In the genomic region with DNA sequence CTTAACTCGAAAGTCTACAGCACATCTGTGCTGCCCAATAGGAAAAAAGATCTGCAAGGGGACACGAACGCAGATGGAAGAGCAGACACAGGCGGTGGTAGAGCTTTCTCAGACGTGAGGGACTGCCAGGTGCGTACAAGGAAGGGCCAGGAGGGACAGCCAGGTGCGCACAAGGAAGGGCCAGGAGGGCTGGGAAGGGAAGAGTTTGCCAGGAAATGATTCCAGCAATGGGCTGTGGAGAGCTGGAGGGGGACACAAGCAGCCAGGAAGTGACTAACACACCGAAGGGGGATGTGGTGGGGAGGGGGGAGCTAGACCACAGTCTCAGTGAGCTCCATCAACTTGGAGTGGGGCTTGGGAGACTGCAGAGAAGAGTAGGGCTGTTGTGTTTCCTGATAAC, we compare ENCODE assay signal across 11 mouse cellular contexts. TPM values are rescaled to one million over a fixed set of nuclear protein-coding genes. Genes with fewer than 3 reads are reported as not detected.
DNase-seq lines count a peak whose midpoint lies in the region; ATAC-seq and TF ChIP-seq lines count a peak whose summit lies in the region.
"Had no signal": no experiment of that assay in that cellular context is flagged by ENCODE, and none has a peak within 500 bp of the region (broad histone marks: within the 10 kb centered on the region; RNA-seq: fewer than 3 reads in every experiment).

No protein-coding gene starts in this region.

- H3K9ac ChIP-seq in liver, embryonic 11.5 days (ENCODE audit: low read depth, low read length): no peak overlapping the region
- H3K9ac ChIP-seq in liver, postnatal 0 days (replicated peaks): no peak overlapping the region
- H3K9ac ChIP-seq in midbrain, embryonic 16.5 days (ENCODE audit: low read depth, low read length): 0 out of 2 replicates have a peak overlapping the region, but pooled peaks have one; percentile 0

- H3K9me3 ChIP-seq in liver, embryonic 11.5 days (ENCODE audit: control insufficient read depth, low read length): no peaks in the 10 kb centered on the region
- H3K9me3 ChIP-seq in liver, postnatal 0 days (ENCODE audit: low read length): no peaks in the 10 kb centered on the region
- H3K9me3 ChIP-seq in midbrain, embryonic 16.5 days (replicated peaks; ENCODE audit: control insufficient read depth, low read length, poor library complexity, severe bottlenecking): no peaks in the 10 kb centered on the region

- ATAC-seq in cerebellum, adult (ENCODE audit: insufficient number of reproducible peaks, low FRiP score, low TSS enrichment): no peak
- no peak for ATAC-seq in liver, embryonic 11.5 days (replicated peaks; ENCODE audit: low FRiP score)
- ATAC-seq in liver, postnatal 0 days: no peak
- no peak for ATAC-seq in midbrain, embryonic 16.5 days
- ATAC-seq in erythroblast, adult 5-6 weeks (replicated peaks; ENCODE audit: low FRiP score, poor library complexity, severe bottlenecking): no peak

- peak overlapping the region; percentile 21; the same call in 1 of the 2 replicates for H3K4me2 ChIP-seq in liver, embryonic 11.5 days
- H3K4me2 ChIP-seq in liver, postnatal 0 days (ENCODE audit: low read depth, low read length): no peak overlapping the region
- no peak overlapping the region for H3K4me2 ChIP-seq in midbrain, embryonic 16.5 days (ENCODE audit: low read length)

- no peak for TF ChIP-seq CTCF in liver, postnatal 0 days (IDR thresholded peaks at IDR 0.05; ENCODE audit: low read depth)

- H3K27me3 ChIP-seq in liver, embryonic 11.5 days (replicated peaks; ENCODE audit: control insufficient read depth, insufficient read depth, low read length): no peaks in the 10 kb centered on the region
- no peaks in the 10 kb centered on the region for H3K27me3 ChIP-seq in liver, postnatal 0 days (ENCODE audit: insufficient read depth, low read length)
- no peaks in the 10 kb centered on the region for H3K27me3 ChIP-seq in midbrain, embryonic 16.5 days (ENCODE audit: control insufficient read depth, insufficient read depth, low read depth, low read length)

- peak; percentile 42 for DNase-seq in cerebellum, adult 11 months
- DNase-seq in liver, embryonic 11.5 days (ENCODE audit: low spot score): no peak
- no peak for DNase-seq in liver, postnatal 0 days
- peak; percentile 41 to 53 for DNase-seq in cerebellum, postnatal 36 days
- no peak for DNase-seq in layer of hippocampus, postnatal 25 days (ENCODE audit: extremely low spot score in 1 of 2, low spot score in 1 of 2)
- DNase-seq: gastrocnemius, postnatal 25 days; kidney, postnatal 10 days had no signal

- WGBS in liver, embryonic 11.5 days: 20% methylated on average over 8 of the region's 8 CpGs
- 27% methylated on average over 8 of the region's 8 CpGs for WGBS in liver, postnatal 0 days (ENCODE audit: insufficient replicate concordance)
- whole genome bisulfite sequencing in midbrain, embryonic 16.5 days: 33% methylated on average over 8 of the region's 8 CpGs

- TF ChIP-seq EP300 in liver, postnatal 0 days (IDR thresholded peaks at IDR 0.05; ENCODE audit: low read depth): no peak

- no peak overlapping the region for H3K4me3 ChIP-seq in liver, embryonic 11.5 days (ENCODE audit: low read depth, low read length)
- H3K4me3 ChIP-seq in liver, postnatal 0 days (ENCODE audit: low read depth, low read length): no peak overlapping the region
- H3K4me3 ChIP-seq in midbrain, embryonic 16.5 days (ENCODE audit: low read depth, low read length): no peak overlapping the region

- no peaks in the 10 kb centered on the region for H3K36me3 ChIP-seq in liver, embryonic 11.5 days (ENCODE audit: control insufficient read depth, insufficient read depth, low read length)
- H3K36me3 ChIP-seq in liver, postnatal 0 days (replicated peaks; ENCODE audit: insufficient read depth, low read length): no peaks in the 10 kb centered on the region
- H3K36me3 ChIP-seq in midbrain, embryonic 16.5 days (ENCODE audit: control insufficient read depth, insufficient read depth, low read length): no peaks in the 10 kb centered on the region

- H3K4me1 ChIP-seq in liver, embryonic 11.5 days (replicated peaks; ENCODE audit: control insufficient read depth, insufficient read depth, low read length): peaks cover 42% of the 10 kb centered on the region
- H3K4me1 ChIP-seq in liver, postnatal 0 days (ENCODE audit: insufficient read depth): peaks cover 26% of the 10 kb centered on the region
- H3K4me1 ChIP-seq in midbrain, embryonic 16.5 days (ENCODE audit: control insufficient read depth, insufficient read depth, low read length): peaks cover 19% of the 10 kb centered on the region

- H3K27ac ChIP-seq in liver, embryonic 11.5 days (ENCODE audit: low read depth, low read length): peak overlapping the region; percentile 29; the same call in 1 of the 2 replicates
- no peak overlapping the region; the same call in 1 of the 2 replicates for H3K27ac ChIP-seq in liver, postnatal 0 days (ENCODE audit: low read depth)
- H3K27ac ChIP-seq in midbrain, embryonic 16.5 days (ENCODE audit: low read length): 0 out of 2 replicates have a peak overlapping the region, but pooled peaks have one; percentile 8

RNA-seq across cellular contexts. Expression of a gene that starts 4.4 kb away (rescaled TPM):
- 85.7 and 89.5 TPM in 2 replicates for polyA plus RNA-seq in liver, embryonic 11.5 days (2014; fragmentation: Nextera tagmentation; extraction: Ambion mirVana)
- 26.6 and 33.4 TPM in 2 replicates for polyA plus RNA-seq in liver, postnatal 0 days (2015; fragmentation: Nextera tagmentation; extraction: Ambion mirVana)
- 150 and 155 TPM in 2 replicates for polyA plus RNA-seq in midbrain, embryonic 16.5 days (2015; fragmentation: Nextera tagmentation; extraction: Ambion mirVana)
- total RNA-seq in layer of hippocampus, postnatal 25 days (2021): 10 to 100 TPM; 47.8 to 51.6 TPM
- 0.19 and 7.5 TPM in 2 replicates for total RNA-seq in erythroblast, adult 5-6 weeks (2015; ENCODE audit: low replicate concordance)
- 0.51 and 2.0 TPM in 2 replicates for total RNA-seq in erythroblast, adult 5-6 weeks (2017; ENCODE audit: low replicate concordance)
- total RNA-seq: neutrophil, adult 5-6 weeks had no signal

Comparison
In these comparisons a context has a peak if more than half of its experiments do, and no peak if none do; other contexts are left out.
1. DNase-seq: peak in cerebellum, adult 11 months (single experiment) and cerebellum, postnatal 36 days (2 of 2); none in liver, embryonic 11.5 days (single experiment), liver, postnatal 0 days (single experiment) and layer of hippocampus, postnatal 25 days (0 of 2).